Mouse (Mus musculus): ENCODE measurements at regions not wholly inside any gene's neighbourhood (a gene's known extent, or its start where the extent isn't known, plus 50 kb on each side); places are given as distances from the start of the nearest gene placed in this dataset.

GRCm38 (mm10) chr7:50993707-50994106 is 394.7 kb downstream of the 4933405O20Rik start:
- no peak for TF ChIP-seq CTCF (IDR thresholded peaks at IDR 0.05; ENCODE audit: low read depth, low read length)
- TF ChIP-seq POLR2A (IDR thresholded peaks at IDR 0.05; ENCODE audit: insufficient read depth, low read length) = no peak
